Mouse (Mus musculus) gonadal fat pad, adult 2 months (tissue): ENCODE data around the gene Rasip1. TPM values are rescaled to one million over a fixed set of nuclear protein-coding genes. Genes with fewer than 3 reads are reported as not detected.

Experiments
- DNase-seq: peaks from one replicate; pipeline ENCODE4 v3.0.0-alpha.2; 2012; ENCODE audit warnings: low read depth
- polyA plus RNA-seq: library from polyadenylated mRNA; depleted of rRNA; stranded (reverse); fragments of >200 nt; gene quantifications from 2 replicates; pipeline ENCODE4 v1.2.3, GENCODE M21; 2012; rRNA removed

The Rasip1 gene
- polyA plus RNA-seq = 24.9 and 25.9 TPM in 2 replicates

- DNase-seq = no peak
These were observed at the start of gene Rasip1 for GRCm38 (mm10) chr7:45627261-45627660. Rasip1 (plus strand) TSS chr7:45627488.

- DNase-seq = peak; percentile 71
These were observed 41.4 kb upstream of the Rasip1 start for GRCm38 (mm10) chr7:45585923-45586322.

DNA sequence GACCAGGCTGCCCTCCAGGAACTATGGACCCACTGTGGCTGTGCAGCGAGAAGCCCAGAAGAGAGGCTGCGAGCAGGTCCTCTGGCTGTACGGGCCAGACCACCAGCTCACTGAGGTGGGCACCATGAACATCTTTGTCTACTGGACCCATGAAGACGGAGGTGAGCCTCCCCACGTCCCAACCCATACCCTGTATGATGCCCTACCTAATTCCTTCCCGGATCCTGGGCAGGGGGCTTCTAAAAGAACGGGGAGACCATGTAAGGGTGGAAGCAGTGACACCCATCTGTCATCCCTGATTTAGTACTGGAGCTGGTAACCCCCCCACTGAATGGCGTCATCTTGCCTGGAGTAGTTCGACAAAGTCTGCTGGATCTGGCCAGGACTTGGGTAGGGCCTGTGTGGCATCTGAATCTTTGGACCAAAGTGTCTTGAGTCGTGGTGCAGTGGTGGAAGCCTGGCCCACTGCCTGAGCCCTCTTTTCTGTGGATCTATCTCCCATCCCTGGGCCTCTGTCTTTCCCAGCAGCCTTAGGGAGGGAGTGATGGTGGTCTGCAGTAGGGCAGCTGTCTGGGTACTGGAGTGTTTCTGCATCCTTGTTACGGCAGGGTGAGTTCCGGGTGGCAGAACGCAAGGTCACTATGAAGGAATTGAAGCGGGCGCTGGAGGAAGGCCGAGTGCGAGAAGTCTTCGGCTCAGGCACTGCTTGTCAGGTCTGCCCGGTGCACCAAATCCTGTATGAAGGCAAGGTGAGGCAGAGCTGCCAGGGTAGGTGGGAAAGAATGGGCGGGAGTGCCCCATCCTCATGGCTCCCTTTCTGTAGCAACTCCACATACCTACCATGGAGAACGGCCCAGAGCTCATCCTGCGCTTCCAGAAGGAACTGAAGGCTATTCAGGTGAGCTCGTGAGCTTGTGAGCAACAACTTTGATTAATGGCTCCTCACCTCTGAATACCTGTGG, 39.4 kb upstream of the Rasip1 start:
- no peak for DNase-seq

GRCm38 (mm10) chr7:45589173-45589572, 38.1 kb upstream of the Rasip1 start:
- DNase-seq = peak; percentile 74

- no peak for DNase-seq
These were observed 37.4 kb upstream of the Rasip1 start for GRCm38 (mm10) chr7:45589898-45590297.

GRCm38 (mm10) chr7:45590874-45591273, 36.4 kb upstream of the Rasip1 start:
- no peak for DNase-seq

GRCm38 (mm10) chr7:45591880-45592279, 35.4 kb upstream of the Rasip1 start:
- DNase-seq = no peak

GRCm38 (mm10) chr7:45593118-45593815, 34.0 kb upstream of the Rasip1 start:
- no peak for DNase-seq

DNA sequence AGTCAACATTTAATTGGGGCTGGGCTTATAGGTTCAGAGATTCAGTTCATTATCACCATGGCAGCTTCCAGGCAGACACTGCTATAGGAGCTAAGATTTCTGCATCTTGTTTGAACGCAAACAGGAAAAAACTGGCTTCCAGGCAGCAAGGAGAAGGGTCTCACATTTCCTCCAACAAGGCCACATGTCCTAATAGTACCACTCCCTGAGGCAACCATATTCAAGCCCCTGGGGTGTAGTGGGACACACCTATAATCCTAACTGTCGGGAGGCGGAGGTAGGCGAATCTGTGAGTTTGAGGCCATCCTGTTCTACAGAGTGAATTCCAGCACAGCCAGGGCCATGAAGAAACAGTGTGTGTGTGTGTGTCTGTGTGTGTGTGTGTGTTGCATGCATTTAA, 32.1 kb upstream of the Rasip1 start:
- no peak for DNase-seq

GRCm38 (mm10) chr7:45596107-45596506, 31.2 kb upstream of the Rasip1 start:
- DNase-seq = no peak

GRCm38 (mm10) chr7:45597013-45597412, 30.3 kb upstream of the Rasip1 start:
- no peak for DNase-seq

GRCm38 (mm10) chr7:45597527-45597926, 29.8 kb upstream of the Rasip1 start:
- DNase-seq = no peak

GRCm38 (mm10) chr7:45598960-45599879, 28.1 kb upstream of the Rasip1 start:
- no peak for DNase-seq

DNA sequence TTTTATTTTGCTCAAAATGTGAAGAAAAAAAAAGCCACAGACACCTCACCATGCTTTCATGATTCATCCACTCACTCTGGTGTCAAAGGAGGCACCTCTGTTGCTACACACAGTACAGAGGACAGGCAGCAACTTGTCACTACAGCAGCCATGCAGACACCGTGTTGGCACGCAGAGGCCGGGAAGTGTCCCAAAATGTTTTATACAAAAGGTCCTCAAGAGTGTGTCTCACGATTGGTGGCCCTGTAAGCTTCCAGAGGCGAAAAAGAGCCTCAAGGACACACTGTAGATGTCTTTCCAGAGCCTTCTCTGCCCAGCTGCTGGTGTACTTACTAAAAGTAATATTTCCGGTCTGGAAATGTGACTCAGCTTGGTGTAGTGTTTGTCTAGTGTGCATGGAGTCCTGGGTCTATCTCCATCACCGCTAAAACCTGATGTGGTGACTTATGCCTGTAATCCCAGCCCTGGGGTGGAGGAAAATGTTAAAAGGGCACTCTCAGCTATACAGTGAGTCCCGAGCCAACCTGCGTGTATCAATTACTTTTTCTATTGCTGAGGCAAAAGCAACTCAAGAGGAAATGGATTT, 21.5 kb upstream of the Rasip1 start:
- no peak for DNase-seq

- DNase-seq = no peak
These were observed 17.8 kb upstream of the Rasip1 start for GRCm38 (mm10) chr7:45609511-45609910.

GRCm38 (mm10) chr7:45616277-45616676, 11.0 kb upstream of the Rasip1 start:
- no peak for DNase-seq

GRCm38 (mm10) chr7:45617042-45617695, 10.1 kb upstream of the Rasip1 start, which contains the start of gene Fut1:
Fut1 (plus strand) TSS chr7:45617289.
- no peak for DNase-seq

DNA sequence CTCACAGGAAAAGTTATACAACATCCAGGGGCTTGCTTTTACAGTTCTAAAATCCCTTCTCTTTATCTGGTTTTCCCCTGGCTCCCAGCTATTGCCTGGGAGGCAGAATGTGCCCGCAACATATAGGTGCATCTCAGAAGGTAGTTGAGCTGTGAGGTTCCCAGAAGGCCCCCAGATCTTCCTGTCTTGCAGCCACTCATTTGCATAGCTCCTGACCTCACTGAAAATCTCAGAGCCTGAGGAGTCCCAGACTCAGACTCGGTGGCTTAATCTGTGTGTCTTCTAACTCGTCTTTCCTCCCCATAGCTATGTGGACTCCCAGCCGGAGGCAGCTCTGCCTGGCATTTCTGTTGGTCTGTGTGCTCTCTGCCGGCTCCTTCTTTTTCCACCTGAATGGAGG, 9.0 kb upstream of the Rasip1 start:
- DNase-seq = no peak

- DNase-seq = no peak
These were observed 7.7 kb upstream of the Rasip1 start for GRCm38 (mm10) chr7:45619592-45619991.

DNA sequence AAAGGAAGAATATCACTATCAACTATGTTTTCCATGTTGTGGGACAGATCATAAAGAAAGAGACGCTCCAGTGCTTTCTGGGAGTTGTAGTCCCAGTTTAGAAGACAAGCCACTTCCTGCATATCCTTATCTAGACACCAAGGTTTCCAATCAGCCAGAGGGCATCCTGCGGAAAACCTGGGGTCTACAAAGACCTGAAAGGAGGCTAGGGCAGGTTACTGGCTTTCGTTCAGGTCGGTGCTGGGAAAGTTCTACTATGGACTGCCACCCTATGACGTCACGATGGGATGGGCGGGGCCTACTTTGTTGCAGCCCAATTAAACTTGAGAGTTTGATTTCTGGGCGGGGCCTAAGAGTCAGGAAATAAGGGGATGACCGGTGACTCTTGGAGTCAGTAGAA, 5.8 kb upstream of the Rasip1 start, which contains the start of gene Izumo1:
TSS of gene Izumo1 (plus strand) at position 369 of the 400 bp plus-strand sequence.
- no peak for DNase-seq

DNA sequence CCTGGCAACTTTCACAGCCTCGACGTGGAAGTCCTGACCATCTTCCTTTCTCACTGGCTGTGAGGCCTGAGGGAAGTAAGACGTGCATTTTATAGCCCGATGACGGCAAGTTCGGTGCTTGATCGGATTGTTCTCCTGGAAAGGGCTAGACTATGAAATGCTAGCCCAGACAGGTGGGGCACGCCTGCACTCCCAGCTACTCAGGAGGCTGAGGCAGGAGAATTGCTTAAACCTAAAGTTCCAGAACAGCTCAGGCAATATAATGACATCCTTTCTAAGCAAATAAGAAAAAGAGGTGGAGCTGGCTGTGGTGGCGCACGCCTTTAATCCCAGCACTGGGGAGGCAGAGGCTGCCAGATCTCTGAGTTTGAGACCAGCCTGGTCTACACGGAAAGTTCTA, 3.8 kb upstream of the Rasip1 start:
- no peak for DNase-seq
